Mouse (Mus musculus) MEL (cell line): ENCODE results near the gene Atxn2. TPM values are rescaled to one million over a fixed set of nuclear protein-coding genes. Genes with fewer than 3 reads are reported as not detected.

Experiments used
- DNase-seq: peaks from one replicate; pipeline ENCODE4 v3.0.0; 2011; ENCODE audit warnings: low read depth, low spot score
- H3K27ac ChIP-seq: 2 replicates; pipeline ENCODE4 v1.5.1; 2012; ENCODE audit warnings: low read depth, mild to moderate bottlenecking, control low read depth, low read length, moderate library complexity; ENCODE audit not compliant: control insufficient read depth
- H3K27me3 ChIP-seq, 2 experiments: fragments of 150-350 bp in 1 of 2; sonication (generic) in 1 of 2; 2 replicates each; pipeline ENCODE4 v1.6.1; 2012; ENCODE audit warnings: low read length in 2 of 2, mild to moderate bottlenecking in 2 of 2, improper control_type of control experiment in 1 of 2, moderate library complexity in 1 of 2; ENCODE audit not compliant: insufficient read depth in 2 of 2, control insufficient read depth in 1 of 2
- H3K36me3 ChIP-seq, 2 experiments: 2 replicates each; pipeline ENCODE4 v1.6.1; 2012 to 2014; ENCODE audit warnings: low read length in 2 of 2, improper control_type of control experiment in 1 of 2, inconsistent platforms in 1 of 2, mild to moderate bottlenecking in 1 of 2; ENCODE audit not compliant: insufficient read depth in 2 of 2, control insufficient read depth in 1 of 2
- H3K4me1 ChIP-seq, 2 experiments: fragments of 150-350 bp in 1 of 2; sonication (generic) in 1 of 2; 2 replicates each; pipeline ENCODE4 v1.6.1; 2012; ENCODE audit warnings: low read length in 2 of 2, improper control_type of control experiment in 1 of 2, mild to moderate bottlenecking in 1 of 2; ENCODE audit not compliant: insufficient read depth in 2 of 2, control insufficient read depth in 1 of 2
- H3K4me3 ChIP-seq, 2 experiments: fragments of 150-350 bp in 1 of 2; sonication (generic) in 1 of 2; 2 replicates each; pipeline ENCODE4 v1.5.1; 2012; ENCODE audit warnings: low read depth in 2 of 2, low read length in 2 of 2, mild to moderate bottlenecking in 2 of 2, moderate library complexity in 2 of 2, control low read depth in 1 of 2, improper control_type of control experiment in 1 of 2; ENCODE audit not compliant: control insufficient read depth in 1 of 2, insufficient read depth in 1 of 2
- H3K79me2 ChIP-seq: 2 replicates; pipeline ENCODE4 v1.6.1; 2012; ENCODE audit warnings: mild to moderate bottlenecking, low read length, moderate library complexity; ENCODE audit not compliant: control insufficient read depth, poor library complexity, insufficient read depth
- H3K9ac ChIP-seq: 2 replicates; pipeline ENCODE4 v1.6.1; 2012; ENCODE audit warnings: low read depth, mild to moderate bottlenecking, control low read depth, low read length, moderate library complexity; ENCODE audit not compliant: control insufficient read depth, poor library complexity, severe bottlenecking
- H3K9me3 ChIP-seq: fragments of 150-350 bp; sonication (generic); replicated peaks from 2 replicates; pipeline ENCODE4 v1.6.1; 2012; ENCODE audit warnings: mild to moderate bottlenecking, low read length, improper control_type of control experiment, moderate library complexity; ENCODE audit not compliant: insufficient read depth
- BHLHE40 ChIP-seq: IDR thresholded peaks from 2 replicates; pipeline ENCODE4 v1.6.1; 2012; ENCODE audit warnings: low read depth, mild to moderate bottlenecking, inconsistent platforms, low read length, improper control_type of control experiment, borderline replicate concordance
- CHD1 ChIP-seq: IDR thresholded peaks from 2 replicates; pipeline ENCODE4 v1.6.1; 2012; ENCODE audit warnings: low read depth, mild to moderate bottlenecking, inconsistent platforms, low read length, improper control_type of control experiment
- CHD2 ChIP-seq: IDR thresholded peaks from 2 replicates; pipeline ENCODE4 v1.6.1; 2011; ENCODE audit warnings: low read length, improper control_type of control experiment
- CTCF ChIP-seq, 3 experiments: IDR thresholded peaks in 2 of 3; conservative IDR thresholded peaks in 1 of 3; 2 replicates each; pipeline ENCODE4 v1.5.1; 2011 to 2012; ENCODE audit warnings: low read length in 3 of 3, low read depth in 2 of 3, mild to moderate bottlenecking in 2 of 3, improper control_type of control experiment in 1 of 3, inconsistent platforms in 1 of 3, mixed read lengths in 1 of 3, moderate library complexity in 1 of 3; ENCODE audit not compliant: control insufficient read depth in 1 of 3, insufficient read depth in 1 of 3, poor library complexity in 1 of 3, severe bottlenecking in 1 of 3
- E2F4 ChIP-seq: IDR thresholded peaks from 2 replicates; pipeline ENCODE4 v1.6.1; 2011; ENCODE audit warnings: low read depth, low read length, improper control_type of control experiment, borderline replicate concordance
- EP300 ChIP-seq, 2 experiments: IDR thresholded peaks; 2 replicates each; pipeline ENCODE4 v1.6.1; 2011; ENCODE audit warnings: improper control_type of control experiment in 2 of 2, low read length in 2 of 2, low read depth in 1 of 2, mild to moderate bottlenecking in 1 of 2
- ETS1 ChIP-seq: IDR thresholded peaks from 2 replicates; pipeline ENCODE4 v1.6.1; 2012; ENCODE audit warnings: low read depth, mild to moderate bottlenecking, inconsistent platforms, low read length, improper control_type of control experiment, moderate library complexity
- HCFC1 ChIP-seq: IDR thresholded peaks from 2 replicates; pipeline ENCODE4 v1.6.1; 2012; ENCODE audit warnings: low read depth, mild to moderate bottlenecking, inconsistent platforms, low read length, improper control_type of control experiment, moderate library complexity
- JUND ChIP-seq: IDR thresholded peaks from 2 replicates; pipeline ENCODE4 v1.6.1; 2011; ENCODE audit warnings: low read depth, mild to moderate bottlenecking, improper control_type of control experiment, low read length
- MAFK ChIP-seq: IDR thresholded peaks from 2 replicates; pipeline ENCODE4 v1.6.1; 2011; ENCODE audit warnings: low read depth, mild to moderate bottlenecking, low read length, improper control_type of control experiment, borderline replicate concordance
- MXI1 ChIP-seq: IDR thresholded peaks from 2 replicates; pipeline ENCODE4 v1.6.1; 2011; ENCODE audit warnings: mild to moderate bottlenecking, low read depth, low read length, improper control_type of control experiment
- MYB ChIP-seq: IDR thresholded peaks from 2 replicates; pipeline ENCODE4 v1.6.1; 2011; ENCODE audit warnings: mild to moderate bottlenecking, low read depth, low read length, improper control_type of control experiment
- MYC ChIP-seq: IDR thresholded peaks from 2 replicates; pipeline ENCODE4 v1.6.1; 2011; ENCODE audit warnings: low read depth, mild to moderate bottlenecking, low read length, improper control_type of control experiment, moderate library complexity
- NELFE ChIP-seq: IDR thresholded peaks from 2 replicates; pipeline ENCODE4 v1.6.1; 2011; ENCODE audit warnings: low read depth, low read length, improper control_type of control experiment
- NRF1 ChIP-seq: IDR thresholded peaks from 2 replicates; pipeline ENCODE4 v1.6.1; 2014; ENCODE audit warnings: low read depth, mild to moderate bottlenecking, inconsistent platforms, low read length, improper control_type of control experiment, moderate library complexity; ENCODE audit not compliant: poor library complexity, insufficient read depth, severe bottlenecking
- POLR2A ChIP-seq, 2 experiments: IDR thresholded peaks; 2 replicates each; pipeline ENCODE4 v1.6.1; 2011 to 2012; ENCODE audit warnings: low read length in 2 of 2, mild to moderate bottlenecking in 2 of 2, control low read depth in 1 of 2, improper control_type of control experiment in 1 of 2, low read depth in 1 of 2, moderate library complexity in 1 of 2; ENCODE audit not compliant: control insufficient read depth in 1 of 2, insufficient read depth in 1 of 2, poor library complexity in 1 of 2
- POLR2AphosphoS2 ChIP-seq: IDR thresholded peaks from 2 replicates; pipeline ENCODE4 v1.6.1; 2011; ENCODE audit warnings: low read length, improper control_type of control experiment
- POLR2AphosphoS5 ChIP-seq: IDR thresholded peaks from 2 replicates; pipeline ENCODE4 v1.6.1; 2012; ENCODE audit warnings: low read depth, borderline replicate concordance, mild to moderate bottlenecking, inconsistent platforms, low read length, moderate library complexity, mixed read lengths
- RAD21 ChIP-seq: IDR thresholded peaks from 2 replicates; pipeline ENCODE4 v1.6.1; 2011; ENCODE audit warnings: mild to moderate bottlenecking, low read depth, low read length, improper control_type of control experiment
- RCOR1 ChIP-seq: IDR thresholded peaks from 2 replicates; pipeline ENCODE4 v1.6.1; 2012; ENCODE audit warnings: low read depth, mild to moderate bottlenecking, inconsistent platforms, low read length, improper control_type of control experiment
- SIN3A ChIP-seq: IDR thresholded peaks from 2 replicates; pipeline ENCODE4 v1.6.1; 2012; ENCODE audit warnings: low read length, improper control_type of control experiment, inconsistent platforms
- TAL1 ChIP-seq: IDR thresholded peaks from 2 replicates; pipeline ENCODE4 v1.6.1; 2012; ENCODE audit warnings: mild to moderate bottlenecking, inconsistent platforms, low read length, moderate library complexity, mixed read lengths
- TBP ChIP-seq: IDR thresholded peaks from 2 replicates; pipeline ENCODE4 v1.8.0; 2011; ENCODE audit warnings: low read depth, low read length, improper control_type of control experiment
- TCF12 ChIP-seq: IDR thresholded peaks from 2 replicates; pipeline ENCODE4 v1.6.1; 2014; ENCODE audit warnings: low read depth, mild to moderate bottlenecking, inconsistent platforms, low read length, improper control_type of control experiment, moderate library complexity
- USF2 ChIP-seq, 2 experiments: IDR thresholded peaks; 2 replicates each; pipeline ENCODE4 v1.6.1; 2011 to 2012; ENCODE audit warnings: improper control_type of control experiment in 2 of 2, low read length in 2 of 2, borderline replicate concordance in 1 of 2, inconsistent platforms in 1 of 2, low read depth in 1 of 2, mild to moderate bottlenecking in 1 of 2; ENCODE audit not compliant: insufficient read depth in 1 of 2
- ZC3H11A ChIP-seq: IDR thresholded peaks from 2 replicates; pipeline ENCODE4 v1.6.1; 2012; ENCODE audit warnings: low read depth, mild to moderate bottlenecking, inconsistent platforms, low read length, improper control_type of control experiment
- ZKSCAN1 ChIP-seq: IDR thresholded peaks from 2 replicates; pipeline ENCODE4 v1.6.1; 2012; ENCODE audit warnings: low read depth, mild to moderate bottlenecking, inconsistent platforms, low read length, improper control_type of control experiment, moderate library complexity
- polyA plus RNA-seq, 2 experiments: library from polyadenylated mRNA; stranded (reverse) in 1 of 2; unstranded in 1 of 2; fragments of >175 nt in 1 of 2; fragments of >200 nt in 1 of 2; gene quantifications; 2 replicates each; pipeline versions ENCODE4 v1.2.1 to v1.2.4; 2012; ENCODE audit warnings: low replicate concordance in 2 of 2, low read depth in 1 of 2; ENCODE audit not compliant: insufficient read length in 2 of 2, insufficient read depth in 1 of 2, missing spikeins in 1 of 2
- total RNA-seq: library from RNA; depleted of rRNA; stranded (reverse); fragments of 300-350 nt; gene quantifications from 2 replicates; pipeline ENCODE4 v1.2.3, GENCODE M21; 2012

Gene Atxn2
- total and polyA plus RNA-seq, 3 experiments: 16.3 to 476 (median 85.4) TPM

- no peaks in the 10 kb centered on the region for H3K79me2 ChIP-seq
- no peaks in the 10 kb centered on the region for H3K4me1 ChIP-seq
- peaks cover 0 to 10% of the 10 kb centered on the region in 2 experiments for H3K36me3 ChIP-seq
- TF ChIP-seq USF2 (IDR thresholded peaks at IDR 0.05; ENCODE audit: borderline replicate concordance in 1 of 2, insufficient read depth in 1 of 2, low read depth in 1 of 2, low read length in 2 of 2): no peak
- no peak for TF ChIP-seq MXI1
- TF ChIP-seq MYC: no peak
- no peak for TF ChIP-seq RAD21
- no peak for TF ChIP-seq CHD1
- no peak for TF ChIP-seq BHLHE40
- TF ChIP-seq POLR2AphosphoS5: no peak
- no peak for TF ChIP-seq ETS1
- no peak for TF ChIP-seq POLR2AphosphoS2
- TF ChIP-seq SIN3A: no peak
- no peak for TF ChIP-seq CHD2
- no peak for TF ChIP-seq TAL1
- TF ChIP-seq TCF12: no peak
- TF ChIP-seq MAFK: no peak
- TF ChIP-seq JUND: no peak
- TF ChIP-seq POLR2A (IDR thresholded peaks at IDR 0.05; ENCODE audit: control insufficient read depth in 1 of 2, insufficient read depth in 1 of 2, low read depth in 1 of 2, low read length in 2 of 2, poor library complexity in 1 of 2): no peak
- TF ChIP-seq CTCF (IDR thresholded peaks at IDR 0.05 in 2 of 3, conservative IDR thresholded peaks at IDR 0.05 in 1 of 3; ENCODE audit: control insufficient read depth in 1 of 3, insufficient read depth in 1 of 3, low read depth in 2 of 3, low read length in 3 of 3, poor library complexity in 1 of 3, severe bottlenecking in 1 of 3): no peak
- TF ChIP-seq NELFE: no peak
- TF ChIP-seq TBP: no peak
- TF ChIP-seq EP300 (IDR thresholded peaks at IDR 0.05; ENCODE audit: low read depth in 1 of 2, low read length in 2 of 2): no peak
- H3K4me3 ChIP-seq: no peak overlapping the region
- H3K27ac ChIP-seq: no peak overlapping the region
- no peak for DNase-seq
- no peaks in the 10 kb centered on the region for H3K9me3 ChIP-seq
- H3K9ac ChIP-seq: no peak overlapping the region
- H3K27me3 ChIP-seq: no peaks in the 10 kb centered on the region
These were observed 106.4 kb downstream of the Atxn2 start for GRCm38 (mm10) chr5:121817551-121817950.

DNA sequence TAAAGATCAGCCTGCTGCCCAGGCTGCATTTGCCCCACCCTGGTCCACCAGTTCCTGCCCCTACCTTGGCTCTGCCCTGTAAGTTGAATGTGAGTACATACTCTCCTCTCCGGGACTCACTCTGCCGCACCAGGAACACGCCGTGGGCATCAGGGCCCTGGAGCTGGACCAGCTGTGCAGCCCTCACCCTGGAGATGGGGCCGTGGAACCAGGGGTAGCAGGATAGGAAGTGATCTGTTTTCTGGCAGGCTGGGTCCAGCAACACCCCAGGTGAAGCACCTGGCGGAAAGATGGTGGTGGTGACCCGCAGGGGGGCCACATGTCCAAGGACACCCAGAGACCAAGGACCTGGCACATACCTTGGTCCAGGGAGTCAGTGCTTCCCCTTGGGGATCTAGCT, 107.3 kb downstream of the Atxn2 start:
- Histone ChIP-seq H3K27me3 (no peaks in the 10 kb centered on the region), H3K9ac (no peak overlapping the region), H3K9me3 (no peaks in the 10 kb centered on the region), H3K4me1 (no peaks in the 10 kb centered on the region), H3K4me3 (no peak overlapping the region), H3K36me3 (peaks cover 0 to 10% of the 10 kb centered on the region in 2 experiments), H3K27ac (no peak overlapping the region), H3K79me2 (no peaks in the 10 kb centered on the region)
- TF ChIP-seq TCF12 (no peak), ZKSCAN1 (no peak), JUND (no peak), CHD2 (no peak), E2F4 (no peak), CTCF (IDR thresholded peaks at IDR 0.05 in 2 of 3, conservative IDR thresholded peaks at IDR 0.05 in 1 of 3; ENCODE audit: control insufficient read depth in 1 of 3, insufficient read depth in 1 of 3, low read depth in 2 of 3, low read length in 3 of 3, poor library complexity in 1 of 3, severe bottlenecking in 1 of 3) (no peak), BHLHE40 (no peak), NRF1 (no peak), RCOR1 (no peak), ZC3H11A (no peak), HCFC1 (no peak), EP300 (IDR thresholded peaks at IDR 0.05; ENCODE audit: low read depth in 1 of 2, low read length in 2 of 2) (no peak), CHD1 (no peak), MYB (no peak), POLR2AphosphoS5 (no peak), POLR2A (IDR thresholded peaks at IDR 0.05; ENCODE audit: control insufficient read depth in 1 of 2, insufficient read depth in 1 of 2, low read depth in 1 of 2, low read length in 2 of 2, poor library complexity in 1 of 2) (no peak)
- DNase-seq: no peak
